Mouse (Mus musculus) midbrain, postnatal 0 days (tissue): ENCODE measurements around the gene Xpo1. TPM values are rescaled to one million over a fixed set of nuclear protein-coding genes. Genes with fewer than 3 reads are reported as not detected.
"Not testable (repeated sequence)": the region's sequence is repeated elsewhere in the genome, so short reads cannot be mapped to it uniquely, and the experiment has no call there.

Source experiments
- ATAC-seq: fragments of 200-750 bp; cut with Nextera tagmentation; 2 replicates; pipeline ENCODE4 v1.8.0; 2017; ENCODE audit warnings: moderate number of reproducible peaks, mild to moderate bottlenecking, moderate TSS enrichment, moderate library complexity; ENCODE audit not compliant: low FRiP score
- DNase-seq: peaks from one replicate; pipeline ENCODE4 v3.0.0-alpha.2; 2015; ENCODE audit warnings: low spot score
- H3K27ac ChIP-seq: fragments of 300-500 bp; sonication (generic); 2 replicates; pipeline ENCODE4 v1.5.1; 2014; ENCODE audit warnings: low read depth, mild to moderate bottlenecking, low read length, mixed read lengths
- H3K27me3 ChIP-seq: fragments of 300-500 bp; sonication (generic); 2 replicates; pipeline ENCODE4 v1.6.1; 2014; ENCODE audit warnings: low read length, control low read depth, mixed read lengths; ENCODE audit not compliant: insufficient read depth
- H3K36me3 ChIP-seq: fragments of 300-500 bp; sonication (generic); 2 replicates; pipeline ENCODE4 v1.6.1; 2014; ENCODE audit warnings: low read length, control low read depth, mixed read lengths; ENCODE audit not compliant: insufficient read depth
- H3K4me1 ChIP-seq: fragments of 300-500 bp; sonication (generic); 2 replicates; pipeline ENCODE4 v1.6.1; 2014; ENCODE audit warnings: mild to moderate bottlenecking, control low read depth, antibody characterized with exemption, low read length, mixed read lengths; ENCODE audit not compliant: insufficient read depth
- H3K4me2 ChIP-seq: fragments of 300-500 bp; sonication (generic); 2 replicates; pipeline ENCODE4 v1.6.1; 2014; ENCODE audit warnings: low read depth, mild to moderate bottlenecking, low read length, mixed read lengths; ENCODE audit not compliant: poor library complexity, severe bottlenecking
- H3K4me3 ChIP-seq: fragments of 300-500 bp; sonication (generic); 2 replicates; pipeline ENCODE4 v1.5.1; 2014; ENCODE audit warnings: low read depth, mild to moderate bottlenecking, low read length, moderate library complexity
- H3K9ac ChIP-seq: fragments of 300-500 bp; sonication (generic); replicated peaks from 2 replicates; pipeline ENCODE4 v1.6.1; 2014; ENCODE audit warnings: mild to moderate bottlenecking, low read length, moderate library complexity, mixed read lengths; ENCODE audit not compliant: poor library complexity, severe bottlenecking
- H3K9me3 ChIP-seq: fragments of 300-500 bp; sonication (generic); 2 replicates; pipeline ENCODE4 v1.6.1; 2016; ENCODE audit warnings: low read length, control low read depth
- CTCF ChIP-seq: IDR thresholded peaks from 2 replicates; pipeline ENCODE4 v1.5.1; 2016; ENCODE audit warnings: antibody characterized with exemption, mild to moderate bottlenecking
- WGBS: fragments of 180-500 bp; shearing (Covaris S2); extraction: QIAGEN DNeasy Blood & Tissue Kit; methylation state at CpG from one replicate; pipeline ENCODE4 v1.1.7; 2014; 5-methylcytosine and 5-hydroxymethylcytosine counted together
- polyA plus RNA-seq: library from polyadenylated mRNA; unstranded; fragments of >200 nt; fragmentation: Nextera tagmentation; extraction: Ambion mirVana; gene quantifications from 2 replicates; pipeline ENCODE4 v1.2.1, GENCODE M21; 2015
- total RNA-seq: library from RNA; depleted of rRNA; stranded (reverse); fragments of >200 nt; gene quantifications from 2 replicates; pipeline ENCODE4 v1.2.3, GENCODE M21; 2014

The Xpo1 gene
- total and polyA plus RNA-seq, 2 experiments from 2014 or later = 44.0 to 65.1 TPM

- Histone ChIP-seq H3K9me3 (no peaks in the 10 kb centered on the region), H3K27me3 (no peaks in the 10 kb centered on the region), H3K9ac (no peak overlapping the region), H3K36me3 (peaks cover 39% of the 10 kb centered on the region), H3K4me2 (no peak overlapping the region), H3K27ac (no peak overlapping the region), H3K4me1 (no peaks in the 10 kb centered on the region), H3K4me3 (no peak overlapping the region)
- 96% methylated on average over 4 of the region's 4 CpGs for WGBS
- ATAC-seq = no peak
- TF ChIP-seq CTCF = no peak
- DNase-seq = no peak
These were observed 28.6 kb downstream of the Xpo1 start for GRCm38 (mm10) chr11:23284469-23284868.

GRCm38 (mm10) chr11:23288866-23289265, 33.0 kb downstream of the Xpo1 start:
- not testable (repeated sequence) for H3K9me3 ChIP-seq, H3K4me1 ChIP-seq, H3K4me3 ChIP-seq, H3K27ac ChIP-seq, H3K27me3 ChIP-seq, H3K4me2 ChIP-seq, H3K9ac ChIP-seq, ATAC-seq, DNase-seq
- 97% methylated on average over 4 of the region's 4 CpGs for WGBS
- peaks cover 48% of the 10 kb centered on the region for H3K36me3 ChIP-seq

- Histone ChIP-seq H3K9ac (no peak overlapping the region), H3K27ac (no peak overlapping the region), H3K4me1 (no peaks in the 10 kb centered on the region), H3K36me3 (peaks cover 30% of the 10 kb centered on the region), H3K9me3 (no peaks in the 10 kb centered on the region), H3K27me3 (no peaks in the 10 kb centered on the region), H3K4me2 (no peak overlapping the region), H3K4me3 (no peak overlapping the region)
- DNase-seq (no peak), ATAC-seq (no peak)
- TF ChIP-seq CTCF = no peak
- 98% methylated on average over 2 of the region's 2 CpGs for WGBS
These were observed 41.5 kb downstream of the Xpo1 start for GRCm38 (mm10) chr11:23297379-23297778.

- WGBS = 95% methylated on average over 2 of the region's 2 CpGs
- Histone ChIP-seq H3K36me3 (peaks cover 24% of the 10 kb centered on the region), H3K4me2 (no peak overlapping the region)
These were observed 42.5 kb downstream of the Xpo1 start for GRCm38 (mm10) chr11:23298301-23298700.

GRCm38 (mm10) chr11:23299910-23300309, 44.1 kb downstream of the Xpo1 start:
- Histone ChIP-seq H3K27me3 (no peaks in the 10 kb centered on the region), H3K4me1 (no peaks in the 10 kb centered on the region), H3K9me3 (no peaks in the 10 kb centered on the region), H3K36me3 (peaks cover 15% of the 10 kb centered on the region), H3K4me2 (no peak overlapping the region), H3K9ac (no peak overlapping the region), H3K4me3 (no peak overlapping the region), H3K27ac (no peak overlapping the region)
- TF ChIP-seq CTCF = no peak
- ATAC-seq (peak; percentile 24; the same call in 1 of the 2 replicates), DNase-seq (no peak)
- 91% methylated on average over 1 of the region's 1 CpGs for WGBS

More at GRCm38 (mm10) chr11:23298301-23298700, 42.5 kb downstream of the Xpo1 start:
- ATAC-seq (no peak), DNase-seq (no peak)
- TF ChIP-seq CTCF = no peak
- H3K9me3 ChIP-seq = no peaks in the 10 kb centered on the region
- H3K4me1 ChIP-seq = no peaks in the 10 kb centered on the region
- no peak overlapping the region for H3K9ac ChIP-seq
- H3K27me3 ChIP-seq = no peaks in the 10 kb centered on the region
- no peak overlapping the region for H3K27ac ChIP-seq
- H3K4me3 ChIP-seq = no peak overlapping the region

- H3K27ac ChIP-seq = no peak overlapping the region
- TF ChIP-seq CTCF = no peak
- H3K9me3 ChIP-seq = no peaks in the 10 kb centered on the region
- no peak overlapping the region for H3K4me3 ChIP-seq
- no peak overlapping the region for H3K4me2 ChIP-seq
- WGBS = 78% methylated on average over 1 of the region's 1 CpGs
- ATAC-seq = no peak
- H3K27me3 ChIP-seq = no peaks in the 10 kb centered on the region
- H3K36me3 ChIP-seq = no peaks in the 10 kb centered on the region
- H3K4me1 ChIP-seq = 0 out of 2 replicates have a peak, but pooled peaks cover under 1% of the 10 kb centered on the region
- H3K9ac ChIP-seq = no peak overlapping the region
- DNase-seq = no peak
These were observed 47.3 kb downstream of the Xpo1 start for GRCm38 (mm10) chr11:23303126-23303525.

- WGBS = 42% methylated on average over 10 of the region's 10 CpGs
- DNase-seq, H3K36me3 ChIP-seq, H3K9ac ChIP-seq, H3K4me1 ChIP-seq, ATAC-seq, H3K9me3 ChIP-seq, H3K27me3 ChIP-seq: not testable (repeated sequence)
- peak overlapping the region; percentile 97 for H3K4me3 ChIP-seq
- peak overlapping the region; percentile 95 for H3K27ac ChIP-seq
- H3K4me2 ChIP-seq = peak overlapping the region; percentile 46
These were observed 49.3 kb downstream of the Xpo1 start for GRCm38 (mm10) chr11:23305101-23305672.
